Mouse (Mus musculus): ENCODE data around the gene Ryr2.

- TF ChIP-seq CTCF (IDR thresholded peaks at IDR 0.05; ENCODE audit: low read depth) = no peak
- TF ChIP-seq EP300 (IDR thresholded peaks at IDR 0.05; ENCODE audit: low read depth) = no peak
Observed at GRCm38 (mm10) chr13:11868979-11869378, 237.8 kb downstream of the Ryr2 start.

All from liver, embryonic 14.5 days (tissue).